Mouse (Mus musculus) ovary, postnatal 10 days (tissue): ENCODE data around the gene Rrad.

Experiments
- DNase-seq: peaks from one replicate; pipeline ENCODE4 v3.0.0; 2022; ENCODE audit warnings: low spot score

Rrad gene

DNA sequence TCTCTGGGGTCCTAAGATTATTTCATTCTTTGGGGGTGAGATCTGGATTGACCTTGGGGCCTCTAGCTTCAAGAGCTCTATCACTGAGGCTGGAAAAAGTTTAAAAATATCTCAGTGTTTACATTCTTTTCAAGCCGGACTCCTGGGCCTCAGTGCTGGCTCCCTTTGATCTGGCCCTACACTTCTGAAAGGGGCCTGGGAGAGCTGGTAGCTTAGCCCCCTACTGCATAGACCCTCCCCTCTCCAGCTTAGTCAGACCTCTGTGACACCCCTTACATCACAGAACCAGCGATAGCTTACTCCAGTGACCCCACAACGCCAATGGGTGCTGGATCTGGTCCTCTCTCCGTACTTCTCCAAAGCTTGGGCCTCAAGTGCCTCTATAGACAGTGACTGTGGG, 19.5 kb downstream of the Rrad start:
- DNase-seq = no peak

DNA sequence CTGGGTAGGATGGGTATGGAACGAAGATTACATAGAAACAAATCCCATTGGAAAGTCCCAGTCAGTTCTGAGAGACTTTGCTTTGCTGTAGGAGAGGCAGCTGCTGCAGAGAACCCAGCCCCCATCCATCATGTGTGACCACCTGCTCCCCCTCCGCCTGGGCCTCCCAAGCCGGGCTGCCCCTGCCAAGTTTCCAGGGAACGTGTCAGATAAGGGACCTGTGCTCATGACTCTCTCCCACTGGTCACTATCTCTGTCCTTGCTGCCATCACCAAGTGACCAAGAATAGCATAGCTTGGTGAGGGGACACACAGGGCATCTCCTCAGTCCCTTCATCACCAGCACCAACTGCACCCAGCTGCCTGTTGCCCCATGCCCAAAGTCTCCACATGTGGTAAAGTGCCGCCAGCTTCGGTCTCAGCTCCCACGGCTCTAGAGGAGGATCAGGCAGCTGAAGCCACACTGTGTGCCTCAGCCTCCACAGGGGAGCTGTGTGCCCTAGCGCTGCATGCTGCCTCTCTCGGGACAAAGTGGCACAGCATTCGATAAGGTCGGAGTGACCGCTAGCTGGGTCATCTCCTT, 20.9 kb downstream of the Rrad start:
- no peak for DNase-seq

DNA sequence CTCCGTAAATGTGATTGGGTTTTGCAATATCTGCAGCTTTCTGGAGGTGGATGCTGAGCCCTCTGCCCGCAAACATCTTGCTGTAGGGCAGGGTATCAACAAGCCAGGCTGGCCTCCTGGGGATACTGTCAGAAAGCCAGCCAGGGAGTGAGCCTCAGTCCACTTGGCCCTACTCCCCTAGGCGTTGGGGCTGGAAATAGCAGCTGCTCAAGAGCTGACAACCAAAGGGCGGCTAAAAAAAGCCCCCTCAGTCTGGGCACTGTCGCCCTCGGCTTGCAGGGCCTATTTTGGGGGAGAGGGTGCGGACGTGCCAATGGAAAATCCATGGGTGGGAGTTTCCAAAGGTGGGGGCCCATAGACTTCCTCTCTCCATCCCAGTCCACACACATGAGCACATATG, 21.9 kb downstream of the Rrad start:
- DNase-seq = no peak

DNA sequence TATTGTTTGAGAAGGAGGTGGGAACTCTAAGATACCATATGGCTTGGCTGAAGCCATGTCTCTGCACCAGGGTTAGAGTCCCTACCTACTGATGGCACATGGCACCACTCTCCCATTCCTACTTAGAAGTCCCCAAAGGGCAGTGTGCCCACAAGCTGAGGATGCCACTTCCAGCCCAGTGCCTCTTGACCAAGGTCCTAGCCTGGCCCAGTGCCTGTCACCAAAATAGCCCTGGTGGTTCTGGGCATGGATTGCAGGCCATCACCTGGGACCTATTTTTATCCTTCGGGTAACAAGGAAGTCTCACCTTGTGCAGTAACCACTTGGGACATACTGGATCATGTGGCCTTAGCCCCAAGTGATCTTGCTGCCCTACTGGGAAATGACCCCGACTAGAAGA, 23.2 kb downstream of the Rrad start:
- DNase-seq = no peak

DNA sequence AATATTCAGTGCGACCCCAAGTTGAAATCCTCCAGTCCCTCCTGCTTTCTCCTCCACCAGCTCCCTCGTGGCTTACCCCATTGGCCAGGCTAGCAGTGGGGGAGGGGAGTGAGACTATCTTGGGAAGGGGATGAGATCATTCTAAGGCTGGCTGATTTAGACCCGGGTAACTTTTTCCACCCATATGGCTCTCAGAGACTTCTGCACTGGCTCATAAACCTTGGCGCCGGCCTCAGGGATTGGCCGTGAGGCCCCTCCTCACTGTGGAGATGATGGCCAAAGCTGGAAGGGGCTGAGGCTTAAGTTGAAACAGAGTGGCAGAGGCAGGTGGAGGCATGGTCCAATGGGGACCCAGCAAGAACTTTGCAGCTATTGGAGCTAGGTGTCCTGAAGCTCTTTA, 24.8 kb downstream of the Rrad start:
- DNase-seq = no peak

DNA sequence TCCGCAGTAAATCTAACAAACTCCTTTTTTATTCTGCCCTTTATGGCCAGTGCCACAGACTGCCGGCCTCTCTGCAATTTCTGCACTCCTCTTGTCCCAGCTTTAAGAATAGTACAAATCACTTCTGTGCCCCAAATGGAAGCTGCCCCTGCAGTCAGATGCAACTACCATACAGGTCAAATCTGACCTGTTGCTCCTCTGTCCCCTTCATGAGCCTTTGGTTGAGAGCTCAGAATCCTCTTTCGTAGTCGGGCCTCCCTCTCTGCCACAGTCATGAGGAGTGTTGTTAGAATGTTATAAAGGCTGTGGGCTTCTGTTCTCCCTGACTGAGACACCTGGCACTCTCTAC, 27.9 kb downstream of the Rrad start:
- no peak for DNase-seq

DNA sequence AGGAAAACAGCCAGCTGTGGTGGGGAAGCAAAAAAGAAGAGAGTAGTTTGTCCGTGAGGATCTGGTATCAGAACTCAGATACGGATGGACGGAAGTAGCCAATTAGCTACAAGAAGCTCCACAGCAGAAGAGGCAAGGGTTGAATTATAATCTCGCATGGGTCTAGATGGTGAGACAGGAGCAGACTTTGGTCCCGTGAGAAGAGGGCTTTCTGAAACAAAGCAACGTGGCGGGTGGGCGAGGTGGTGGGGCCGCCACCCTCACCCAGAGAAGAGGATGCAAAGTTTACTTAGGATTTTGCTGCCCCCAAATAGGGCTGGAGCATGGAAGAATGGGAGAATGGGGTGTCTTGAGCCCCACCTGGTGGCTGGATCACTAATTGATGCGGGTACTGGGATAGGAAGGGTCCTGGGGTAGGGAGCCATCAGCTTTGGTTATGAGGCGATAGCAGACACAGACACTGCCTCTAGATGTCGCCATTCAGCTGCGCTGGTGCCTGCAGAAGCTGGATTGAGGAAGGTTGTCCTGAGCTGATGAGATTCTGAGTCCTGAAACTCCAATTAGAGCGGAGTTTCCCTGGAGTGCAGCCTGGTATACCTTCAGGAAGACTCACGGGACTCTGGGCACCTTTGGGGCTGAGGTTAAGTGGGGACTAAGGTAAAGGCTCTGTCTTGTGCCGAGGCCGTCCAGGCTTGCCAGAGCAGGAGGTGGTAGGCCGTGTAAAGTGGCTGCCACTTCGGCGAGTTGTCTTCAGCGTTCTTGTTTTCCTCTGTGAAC, 28.5 kb downstream of the Rrad start:
- DNase-seq = peak; percentile 57

DNA sequence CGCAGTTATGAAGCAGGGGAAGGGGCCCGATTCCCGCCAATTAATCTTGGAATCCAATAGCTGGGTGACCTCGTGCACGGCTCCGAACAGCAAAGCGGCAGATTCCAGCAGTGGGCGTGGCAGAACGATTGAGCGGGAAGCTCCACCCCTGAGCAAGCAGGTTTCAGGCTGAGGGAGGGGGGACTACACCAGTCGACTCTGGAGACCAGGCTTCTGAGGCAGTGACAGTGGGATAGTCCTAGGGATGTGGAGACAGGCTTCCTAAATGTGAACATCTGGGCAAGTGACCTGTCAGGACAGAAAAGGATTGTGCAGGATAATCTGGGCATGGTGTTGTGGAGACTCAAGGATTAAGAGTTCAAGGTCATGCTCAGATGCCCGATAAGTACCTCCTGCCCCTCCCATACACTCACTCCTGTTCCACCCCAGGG, 29.2 kb downstream of the Rrad start:
- no peak for DNase-seq

DNA sequence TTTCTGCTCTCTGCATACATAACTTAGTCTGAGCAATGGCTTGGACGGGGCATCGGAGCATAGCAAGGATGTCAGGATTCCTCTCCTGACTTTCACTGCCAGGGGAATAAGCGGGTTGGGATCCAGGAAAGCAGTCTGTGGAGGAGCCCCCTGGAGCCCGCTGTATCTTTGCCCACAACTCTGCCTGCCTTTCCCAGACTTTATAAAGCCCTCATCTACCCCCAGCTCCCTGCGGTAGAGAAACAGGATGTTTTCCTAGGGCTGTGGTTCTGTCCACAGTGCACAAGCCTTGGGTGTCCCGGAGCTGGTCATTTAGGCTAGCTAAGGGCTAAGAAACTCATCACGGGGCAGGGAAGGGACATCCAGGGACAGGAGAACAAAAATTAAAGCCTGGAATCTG, 29.7 kb downstream of the Rrad start:
- no peak for DNase-seq

DNA sequence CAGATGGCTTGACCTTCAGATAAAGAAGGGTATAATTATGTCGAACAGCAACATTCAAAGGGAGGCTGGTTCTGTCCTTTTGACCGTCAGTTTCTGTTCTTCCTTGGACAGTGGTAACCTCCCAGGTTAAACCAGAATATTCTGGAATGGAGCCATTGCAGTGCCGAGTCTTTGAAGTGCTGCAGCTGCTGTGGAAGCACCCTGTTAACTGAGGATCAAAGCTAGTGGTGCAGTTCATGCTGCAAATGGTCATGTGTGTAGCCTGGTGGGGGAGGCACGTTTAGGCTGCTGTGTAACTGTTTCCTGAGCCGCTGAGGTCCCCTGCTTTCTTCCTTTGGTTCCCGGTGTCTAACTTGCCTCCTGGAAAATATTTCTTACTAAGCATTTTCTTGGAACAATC, 32.6 kb downstream of the Rrad start:
- DNase-seq = no peak

DNA sequence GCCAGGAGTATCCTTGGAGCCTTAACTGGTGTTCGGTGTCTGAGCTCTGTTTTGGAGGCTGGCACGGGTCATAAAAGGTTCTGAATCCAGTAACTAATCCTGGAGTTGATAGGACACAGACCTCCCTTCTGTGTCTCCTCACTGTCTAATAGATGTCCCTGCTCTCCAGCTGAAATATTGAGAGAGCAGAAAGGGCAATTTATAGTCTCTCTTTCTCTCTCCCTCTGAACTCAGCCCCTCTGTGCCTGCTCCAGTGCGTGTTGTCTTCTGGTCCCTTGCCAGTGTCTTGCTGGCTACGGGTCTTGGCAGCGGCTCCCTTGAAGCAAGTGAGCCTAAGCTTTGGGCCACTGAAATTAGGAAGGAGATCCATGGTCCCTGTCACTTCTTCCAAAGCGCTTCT, 33.5 kb downstream of the Rrad start:
- no peak for DNase-seq

DNA sequence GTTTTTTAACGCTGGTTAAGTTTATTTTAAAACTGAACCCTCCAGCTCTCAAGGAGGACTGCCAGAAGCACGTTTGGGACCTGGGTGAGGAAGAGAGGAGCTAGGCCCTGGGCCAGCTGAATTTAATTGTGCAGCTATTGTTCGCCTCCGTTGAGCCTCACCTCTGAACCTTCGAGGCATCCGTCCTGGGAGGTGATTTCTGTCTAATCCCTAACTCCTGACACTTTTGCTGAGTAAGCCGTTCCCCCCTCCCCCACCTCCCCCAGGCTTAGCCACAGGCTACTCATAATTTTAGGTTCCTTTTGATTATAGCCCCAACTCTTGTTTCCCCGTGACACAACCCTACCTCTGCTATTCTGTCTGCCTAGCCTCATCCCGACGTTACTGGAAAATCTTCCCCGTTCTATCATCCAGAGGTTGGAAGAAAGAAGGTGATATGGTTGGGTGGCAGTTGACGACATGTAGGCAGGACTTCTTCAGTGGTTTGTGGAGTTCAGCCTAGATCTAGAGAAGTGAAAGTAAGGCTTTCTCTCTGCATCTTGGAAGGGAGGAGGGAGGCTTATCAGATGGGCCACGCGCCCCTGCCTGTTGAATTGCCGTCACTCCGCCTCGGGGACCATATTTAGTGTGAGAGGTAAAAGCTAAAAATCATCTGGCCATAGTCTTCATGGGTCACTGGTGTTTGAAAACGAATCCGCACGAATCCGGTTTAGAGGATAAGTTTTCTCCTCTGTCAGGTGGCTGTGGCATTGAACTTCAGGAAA, 35.2 kb downstream of the Rrad start:
- no peak for DNase-seq

DNA sequence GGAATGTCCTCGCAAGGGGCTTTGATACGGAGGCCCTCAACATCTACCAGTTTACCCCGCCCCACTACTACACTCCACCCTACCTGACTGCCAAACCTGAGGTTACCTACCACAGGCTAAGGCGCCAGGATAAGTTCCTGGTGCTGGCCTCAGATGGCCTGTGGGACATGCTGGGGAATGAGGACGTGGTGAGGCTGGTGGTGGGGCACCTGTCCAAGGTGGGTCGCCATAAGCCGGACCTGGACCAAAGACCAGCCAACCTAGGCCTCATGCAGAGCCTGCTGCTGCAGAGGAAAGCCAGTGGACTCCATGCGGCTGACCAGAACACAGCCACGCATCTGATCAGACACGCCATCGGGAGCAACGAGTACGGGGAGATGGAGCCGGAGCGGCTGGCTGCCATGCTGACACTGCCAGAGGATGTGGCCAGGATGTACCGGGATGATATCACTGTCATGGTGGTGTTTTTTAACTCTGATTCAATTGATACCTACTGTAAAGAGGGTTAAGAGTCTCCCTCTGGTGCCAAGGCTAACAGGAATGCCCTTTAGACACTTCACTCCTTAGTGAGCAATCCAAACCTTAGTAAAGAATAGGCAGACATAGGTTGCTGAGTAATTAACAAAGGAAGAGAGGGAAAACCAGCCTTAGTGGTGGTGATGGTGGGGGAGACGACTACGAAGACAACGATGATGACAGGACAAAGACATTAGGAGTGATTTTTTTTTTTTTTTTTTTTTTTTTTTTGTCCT, 36.3 kb downstream of the Rrad start:
- DNase-seq = no peak

DNA sequence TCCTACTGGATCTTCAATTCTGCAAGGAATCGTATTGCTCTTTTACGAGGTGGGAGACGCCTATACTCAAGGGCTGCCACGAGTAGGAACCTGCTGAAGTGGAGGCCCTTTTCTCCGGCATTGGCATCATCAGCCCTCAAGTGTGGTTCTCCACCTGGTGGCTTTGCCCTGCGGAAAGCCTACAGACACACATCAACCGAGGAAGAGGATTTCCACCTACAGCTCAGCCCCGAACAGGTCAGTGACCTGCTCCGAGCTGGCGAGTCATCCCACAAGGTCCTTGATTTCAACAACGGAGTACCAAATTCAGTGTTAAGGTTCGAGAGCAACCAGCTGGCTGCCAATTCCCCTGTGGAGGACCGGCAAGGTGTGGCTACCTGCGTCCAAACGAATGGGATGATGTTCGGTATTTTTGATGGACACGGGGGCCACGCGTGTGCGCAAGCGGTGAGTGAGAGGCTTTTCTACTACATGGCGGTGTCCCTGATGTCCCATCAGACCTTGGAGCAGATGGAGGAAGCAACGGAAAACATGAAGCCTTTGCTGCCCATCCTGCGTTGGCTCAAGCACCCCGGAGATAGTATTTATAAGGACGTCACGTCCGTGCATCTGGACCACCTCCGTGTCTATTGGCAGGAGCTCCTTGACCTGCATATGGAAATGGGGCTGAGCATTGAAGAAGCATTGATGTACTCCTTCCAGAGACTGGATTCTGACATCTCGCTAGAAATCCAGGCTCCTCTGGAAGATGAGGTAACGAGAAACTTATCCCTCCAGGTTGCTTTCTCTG, 37.4 kb downstream of the Rrad start:
- DNase-seq = no peak

DNA sequence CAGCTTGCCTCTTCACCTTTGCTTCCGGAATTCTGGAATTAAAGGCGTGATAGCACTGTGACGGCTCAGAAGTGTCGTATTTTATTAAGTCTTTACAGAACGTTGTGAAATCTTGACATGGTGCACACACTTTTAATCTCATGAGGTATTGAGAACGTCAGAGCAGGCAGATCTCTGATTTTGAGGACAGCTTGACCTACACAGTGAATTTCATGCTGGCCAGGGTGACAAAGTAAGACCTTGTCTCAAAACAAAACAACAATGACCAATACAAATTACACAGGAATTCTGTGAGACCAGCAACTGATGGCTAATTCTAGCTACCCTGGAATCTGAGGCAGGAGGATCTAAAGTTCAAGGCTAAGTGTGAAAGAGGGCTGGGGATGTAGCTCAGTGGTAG, 38.6 kb downstream of the Rrad start:
- no peak for DNase-seq

DNA sequence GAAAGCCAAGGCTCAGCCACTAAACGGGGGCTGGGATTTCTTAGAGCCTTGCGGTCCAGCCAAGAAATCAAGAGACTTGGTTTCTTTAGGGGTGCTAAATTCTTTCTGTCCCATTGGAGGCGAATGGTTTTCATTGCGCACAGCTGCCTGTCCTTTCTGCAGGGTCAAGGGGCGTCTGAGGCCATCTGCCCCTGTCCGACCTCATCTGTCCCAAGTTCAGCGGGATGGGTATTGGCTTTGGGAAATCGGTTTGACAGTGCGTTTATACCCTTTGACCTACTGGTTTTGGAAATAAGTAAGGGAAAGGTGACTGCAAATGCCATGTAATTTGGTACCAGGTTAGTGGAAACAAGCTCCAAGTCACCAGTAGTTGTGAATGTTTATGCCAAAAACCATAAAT, 39.3 kb downstream of the Rrad start:
- no peak for DNase-seq

DNA sequence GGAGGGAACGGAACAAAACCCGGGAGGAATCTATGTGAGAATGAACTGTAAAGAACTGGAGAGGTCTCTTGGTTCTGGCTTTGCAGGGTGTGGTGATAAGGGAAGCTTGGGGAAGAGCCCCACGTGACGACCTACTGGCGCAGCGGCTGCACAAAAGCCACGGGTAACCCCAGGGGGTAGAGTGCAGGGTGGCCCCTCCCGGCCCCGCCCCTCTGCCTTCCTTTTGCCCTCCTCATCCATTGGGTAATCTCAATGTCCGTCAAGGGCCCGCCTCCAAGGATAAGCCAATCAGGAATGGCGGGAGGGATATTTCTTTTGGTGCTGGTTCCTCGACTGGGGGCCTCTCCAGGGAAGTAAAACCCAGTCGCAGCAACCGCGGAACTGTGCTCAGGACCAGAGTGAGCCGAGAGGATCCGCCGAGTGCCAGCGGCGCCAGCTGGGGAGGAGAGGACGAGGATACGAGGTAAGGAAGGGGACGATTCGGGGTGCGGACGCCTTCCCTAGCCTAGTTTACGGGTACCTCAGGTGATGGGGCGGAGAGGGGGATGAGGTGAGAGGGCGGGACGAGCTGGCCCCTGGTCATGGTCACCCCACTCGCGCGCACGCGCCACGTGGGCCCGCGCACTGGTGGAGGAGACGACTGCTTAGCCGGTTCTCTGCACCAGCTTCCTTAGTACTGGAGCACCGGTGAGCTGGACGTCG, 39.8 kb downstream of the Rrad start, which contains the start of gene Pdp2:
Gene Pdp2, plus strand, starts transcription at position 319 of the 702 bp plus-strand sequence.
- DNase-seq = peak; percentile 84

DNA sequence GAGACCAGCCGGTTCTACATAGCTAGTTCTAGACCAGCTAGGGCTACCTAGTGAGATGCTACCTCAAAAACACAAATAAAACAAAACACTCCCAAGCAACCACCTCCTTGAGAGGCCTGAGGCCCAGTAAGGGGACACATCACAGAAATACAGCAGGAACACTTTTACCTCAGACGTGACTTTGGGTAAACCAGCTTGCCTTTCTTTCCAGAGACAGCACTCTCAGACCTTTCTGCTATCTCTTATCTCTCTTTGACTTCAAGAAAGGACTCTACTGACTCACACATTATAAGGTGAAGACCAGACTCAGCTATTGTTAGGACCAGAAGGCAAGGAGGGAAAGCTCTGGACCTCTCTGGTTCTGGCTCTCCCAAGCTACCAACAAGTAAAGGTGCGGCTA, 40.8 kb downstream of the Rrad start:
- DNase-seq = no peak

DNA sequence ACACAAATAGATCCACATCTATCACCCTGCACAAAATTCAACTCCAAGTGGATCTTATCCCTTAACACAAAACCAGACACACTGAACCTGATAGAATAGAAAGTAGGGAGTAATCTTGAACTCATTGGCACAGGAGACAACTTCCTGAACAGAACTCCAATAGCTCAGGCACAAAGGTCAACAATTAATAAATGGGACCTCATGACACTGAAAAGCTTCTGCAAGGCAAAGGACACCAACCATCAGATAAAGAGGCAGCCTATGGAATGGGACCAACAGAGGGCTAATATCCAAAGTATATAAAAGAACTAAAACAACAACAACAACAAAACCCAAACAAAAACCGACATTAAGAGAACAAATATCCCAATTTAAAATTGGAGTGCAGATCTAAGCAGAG, 46.6 kb downstream of the Rrad start:
- DNase-seq = no peak
